Mouse (Mus musculus) stomach, postnatal 0 days (tissue): ENCODE measurements at regions not wholly inside any gene's neighbourhood (a gene's known extent, or its start where the extent isn't known, plus 50 kb on each side); places are given as distances from the start of the nearest gene placed in this dataset.

Source experiments
- CTCF ChIP-seq: IDR thresholded peaks from 2 replicates; pipeline ENCODE4 v1.5.1; 2016; ENCODE audit warnings: antibody characterized with exemption, low read depth, mild to moderate bottlenecking, moderate library complexity
- EP300 ChIP-seq: optimal IDR thresholded peaks from 2 replicates; pipeline ENCODE3; 2016; ENCODE audit warnings: antibody characterized with exemption

- TF ChIP-seq CTCF (no peak), EP300 (no peak)
Measured at GRCm38 (mm10) chr6:15501063-15501462, 219.4 kb upstream of the Mdfic start.
